ENCODE assay signal across 8 mouse cellular contexts in genomic region chr5:52834386-52834785, GRCm38 (mm10). TPM values are rescaled to one million over a fixed set of nuclear protein-coding genes. Genes with fewer than 3 reads are reported as not detected.
DNase-seq lines count a peak whose midpoint lies in the region; ATAC-seq and TF ChIP-seq lines count a peak whose summit lies in the region.

No protein-coding gene starts in this region.

- H3K36me3 ChIP-seq in lung, embryonic 15.5 days: peaks cover 26% of the 10 kb centered on the region; the same call in 1 of the 2 replicates
- H3K36me3 ChIP-seq in embryonic facial prominence, embryonic 12.5 days: peaks cover 22% of the 10 kb centered on the region
- peaks cover 3% of the 10 kb centered on the region; the same call in 1 of the 2 replicates for H3K36me3 ChIP-seq in intestine, postnatal 0 days (ENCODE audit: control insufficient read depth, insufficient read depth)
- peaks cover 18% of the 10 kb centered on the region for H3K36me3 ChIP-seq in neural tube, embryonic 12.5 days

- H3K27me3 ChIP-seq in lung, embryonic 15.5 days: no peaks in the 10 kb centered on the region
- H3K27me3 ChIP-seq in embryonic facial prominence, embryonic 12.5 days: no peaks in the 10 kb centered on the region
- no peaks in the 10 kb centered on the region for H3K27me3 ChIP-seq in intestine, postnatal 0 days (replicated peaks; ENCODE audit: control insufficient read depth, insufficient read depth, low read length)
- no peaks in the 10 kb centered on the region for H3K27me3 ChIP-seq in neural tube, embryonic 12.5 days (replicated peaks)

- H3K9me3 ChIP-seq in lung, embryonic 15.5 days: no peaks in the 10 kb centered on the region
- no peaks in the 10 kb centered on the region for H3K9me3 ChIP-seq in embryonic facial prominence, embryonic 12.5 days
- H3K9me3 ChIP-seq in intestine, postnatal 0 days (ENCODE audit: control insufficient read depth): no peaks in the 10 kb centered on the region
- no peaks in the 10 kb centered on the region for H3K9me3 ChIP-seq in neural tube, embryonic 12.5 days

- no peak for DNase-seq in lung, postnatal 14 days
- no peak for DNase-seq in right cerebral cortex, postnatal 10 days (ENCODE audit: low spot score in 2 of 2)
- no peak for DNase-seq in right cerebral cortex, postnatal 36 days (ENCODE audit: low spot score in 2 of 2)
- no peak for DNase-seq in spleen, postnatal 36 days (ENCODE audit: low spot score in 2 of 2)

- H3K27ac ChIP-seq in lung, embryonic 15.5 days: peak overlapping the region; percentile 92
- H3K27ac ChIP-seq in embryonic facial prominence, embryonic 12.5 days: peak overlapping the region; percentile 90
- H3K27ac ChIP-seq in intestine, postnatal 0 days (ENCODE audit: low read depth, low read length): peak overlapping the region; percentile 81
- peak overlapping the region; percentile 67; the same call in 1 of the 2 replicates for H3K27ac ChIP-seq in neural tube, embryonic 12.5 days

- peak overlapping the region; percentile 58 for H3K4me2 ChIP-seq in lung, embryonic 15.5 days
- H3K4me2 ChIP-seq in embryonic facial prominence, embryonic 12.5 days (replicated peaks): peak overlapping the region; percentile 67
- H3K4me2 ChIP-seq in intestine, postnatal 0 days (replicated peaks; ENCODE audit: low read depth): peak overlapping the region; percentile 80
- H3K4me2 ChIP-seq in neural tube, embryonic 12.5 days (replicated peaks): peak overlapping the region; percentile 71

- H3K4me1 ChIP-seq in lung, embryonic 15.5 days: peaks cover 19% of the 10 kb centered on the region
- peaks cover 7% of the 10 kb centered on the region for H3K4me1 ChIP-seq in embryonic facial prominence, embryonic 12.5 days
- 0 out of 2 replicates have a peak, but pooled peaks cover 3% of the 10 kb centered on the region for H3K4me1 ChIP-seq in intestine, postnatal 0 days (replicated peaks; ENCODE audit: control insufficient read depth, insufficient read depth, low read length)
- H3K4me1 ChIP-seq in neural tube, embryonic 12.5 days: peaks cover 11% of the 10 kb centered on the region; the same call in 1 of the 2 replicates

- peak overlapping the region; percentile 96 for H3K9ac ChIP-seq in lung, embryonic 15.5 days
- H3K9ac ChIP-seq in embryonic facial prominence, embryonic 12.5 days: peak overlapping the region; percentile 90
- H3K9ac ChIP-seq in intestine, postnatal 0 days (ENCODE audit: low read depth, low read length): peak overlapping the region; percentile 71
- peak overlapping the region; percentile 62 for H3K9ac ChIP-seq in neural tube, embryonic 12.5 days

- ATAC-seq in lung, embryonic 15.5 days (ENCODE audit: borderline replicate concordance, extremely low read depth, low FRiP score, low TSS enrichment): peak; percentile 6; the same call in 1 of the 2 replicates
- ATAC-seq in embryonic facial prominence, embryonic 12.5 days (ENCODE audit: insufficient number of reproducible peaks, insufficient read depth, low FRiP score, low TSS enrichment): no peak; the same call in none of the 2 replicates
- ATAC-seq in intestine, postnatal 0 days: peak; percentile 9
- ATAC-seq in neural tube, embryonic 12.5 days (ENCODE audit: low FRiP score, low read depth): no peak

- TF ChIP-seq CTCF in intestine, postnatal 0 days (IDR thresholded peaks at IDR 0.05; ENCODE audit: low read depth): no peak

- peak overlapping the region; percentile 83 for H3K4me3 ChIP-seq in lung, embryonic 15.5 days
- peak overlapping the region; percentile 84 for H3K4me3 ChIP-seq in embryonic facial prominence, embryonic 12.5 days
- peak overlapping the region; percentile 59 for H3K4me3 ChIP-seq in intestine, postnatal 0 days (ENCODE audit: low read depth, low read length)
- H3K4me3 ChIP-seq in neural tube, embryonic 12.5 days: peak overlapping the region; percentile 68

- 5% methylated on average over 8 of the region's 8 CpGs for WGBS in lung, embryonic 15.5 days
- 10% methylated on average over 8 of the region's 8 CpGs for WGBS in embryonic facial prominence, embryonic 12.5 days
- whole genome bisulfite sequencing in intestine, postnatal 0 days: 5% methylated on average over 8 of the region's 8 CpGs
- WGBS in neural tube, embryonic 12.5 days: 14% methylated on average over 8 of the region's 8 CpGs

RNA-seq across cellular contexts. Expression of gene Anapc4, which starts 0.6 kb away (rescaled TPM):
- polyA plus RNA-seq in lung, embryonic 15.5 days (2015; fragmentation: Nextera tagmentation; extraction: Ambion mirVana): 107 and 113 TPM in 2 replicates
- 127 and 128 TPM in 2 replicates for polyA plus RNA-seq in embryonic facial prominence, embryonic 12.5 days (2016; fragmentation: Nextera tagmentation; extraction: Ambion mirVana)
- polyA plus RNA-seq in intestine, postnatal 0 days (2015; fragmentation: Nextera tagmentation; extraction: Ambion mirVana): 30.2 and 37.5 TPM in 2 replicates
- 121 and 122 TPM in 2 replicates for polyA plus RNA-seq in neural tube, embryonic 12.5 days (2016; fragmentation: Nextera tagmentation; extraction: Ambion mirVana)

RNA-seq across cellular contexts. Expression of gene Zcchc4, which starts 59.2 kb away (rescaled TPM):
- polyA plus RNA-seq in lung, embryonic 15.5 days (2015; fragmentation: Nextera tagmentation; extraction: Ambion mirVana): 13.5 and 15.3 TPM in 2 replicates
- 21.1 and 22.3 TPM in 2 replicates for polyA plus RNA-seq in embryonic facial prominence, embryonic 12.5 days (2016; fragmentation: Nextera tagmentation; extraction: Ambion mirVana)
- 4.2 TPM in 2 replicates for polyA plus RNA-seq in intestine, postnatal 0 days (2015; fragmentation: Nextera tagmentation; extraction: Ambion mirVana)
- 15.9 and 16.2 TPM in 2 replicates for polyA plus RNA-seq in neural tube, embryonic 12.5 days (2016; fragmentation: Nextera tagmentation; extraction: Ambion mirVana)

Comparison
In these comparisons a context has a peak if more than half of its experiments do, and no peak if none do; other contexts are left out.
1. ATAC-seq: peak in lung, embryonic 15.5 days (single experiment) and intestine, postnatal 0 days (single experiment); none in embryonic facial prominence, embryonic 12.5 days (single experiment) and neural tube, embryonic 12.5 days (single experiment).
2. Peak in every context shown above with its lines, with median percentiles within 50 percentile points of each other: H3K27ac ChIP-seq, H3K4me2 ChIP-seq, H3K4me3 ChIP-seq and H3K9ac ChIP-seq.